Mouse (Mus musculus) urinary bladder, postnatal 25 days (tissue): ENCODE data around the gene Cmtm2b.
A peak's percentile ranks its signal among the peaks of the same experiment; 100 is the strongest.
"Not testable (repeated sequence)": the region's sequence is repeated elsewhere in the genome, so short reads cannot be mapped to it uniquely, and the experiment has no call there.

Experiments
- DNase-seq: peaks from one replicate; pipeline ENCODE4 v3.0.0; 2022; ENCODE audit warnings: low spot score

The Cmtm2b gene

DNA sequence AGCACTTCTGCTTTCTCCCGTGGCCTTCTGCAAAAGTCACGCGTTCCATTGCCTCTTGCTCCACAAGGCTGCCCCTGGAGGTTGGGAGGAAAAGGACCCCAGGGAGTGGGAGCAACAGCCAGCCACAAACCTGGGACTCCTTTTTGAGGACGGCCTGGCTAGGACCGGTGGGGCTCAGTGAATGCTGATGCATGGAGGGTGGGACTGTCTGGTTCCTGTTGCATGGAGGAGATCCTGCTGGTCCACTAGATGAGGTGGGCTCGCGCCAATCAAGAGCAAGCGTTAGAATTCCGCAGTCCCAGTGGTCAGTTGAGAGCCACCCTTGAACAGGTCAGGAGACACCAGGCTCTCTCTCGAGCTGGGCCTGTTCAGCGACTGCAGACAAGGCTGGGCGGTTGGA is at the start of gene Cmtm2b:
Gene Cmtm2b (plus strand): TSS at position 301 of the 400 bp plus-strand sequence.
- not testable (repeated sequence) for DNase-seq

GRCm38 (mm10) chr8:104293081-104293480 is 28.9 kb upstream of the Cmtm2b start, which contains the start of gene Cmtm2a:
Cmtm2a (minus strand) TSS chr8:104293181.
- DNase-seq, result not testable (repeated sequence)

DNA sequence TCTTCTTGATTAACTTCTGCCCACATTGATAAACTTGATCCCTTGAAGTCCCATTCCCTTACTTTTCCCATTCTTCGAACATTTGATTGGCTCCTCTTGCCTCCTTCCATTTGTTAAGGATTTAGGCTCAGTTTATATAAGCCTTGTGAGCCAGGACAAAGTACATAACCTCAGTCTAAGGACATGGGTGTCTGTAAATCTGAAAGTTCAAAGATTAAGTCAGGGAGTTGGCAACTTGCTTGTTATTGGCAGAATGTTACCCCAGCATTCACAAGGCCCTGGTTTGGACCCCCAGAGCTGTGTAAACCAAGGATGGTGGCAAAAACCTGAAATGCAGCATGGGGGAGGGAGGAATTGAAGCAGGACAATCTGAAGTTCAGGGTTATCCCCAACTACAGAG is 27.6 kb upstream of the Cmtm2b start:
- no peak for DNase-seq

DNA sequence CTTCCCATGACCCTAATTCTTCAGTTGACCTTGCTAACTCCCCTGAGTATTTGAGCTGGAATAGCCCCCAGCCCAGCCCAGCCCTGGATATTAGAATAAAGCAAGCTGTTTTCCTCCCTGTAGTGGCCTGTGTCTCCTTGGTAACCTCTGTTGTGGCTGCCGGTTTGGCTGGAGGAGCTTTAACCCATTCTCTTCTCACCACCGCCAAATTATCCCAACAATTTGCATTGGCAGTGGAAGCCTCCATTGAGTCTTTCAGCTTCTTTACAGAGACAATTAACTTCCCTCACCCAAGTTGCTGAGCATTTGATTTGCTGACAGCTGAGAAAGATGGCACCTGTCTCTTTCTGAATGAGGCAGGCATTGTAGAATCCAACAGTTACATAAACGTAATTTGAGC is 20.5 kb upstream of the Cmtm2b start:
- DNase-seq, result not testable (repeated sequence)

- DNase-seq, result not testable (repeated sequence)
Measured at GRCm38 (mm10) chr8:104302536-104302935, 19.5 kb upstream of the Cmtm2b start.

DNA sequence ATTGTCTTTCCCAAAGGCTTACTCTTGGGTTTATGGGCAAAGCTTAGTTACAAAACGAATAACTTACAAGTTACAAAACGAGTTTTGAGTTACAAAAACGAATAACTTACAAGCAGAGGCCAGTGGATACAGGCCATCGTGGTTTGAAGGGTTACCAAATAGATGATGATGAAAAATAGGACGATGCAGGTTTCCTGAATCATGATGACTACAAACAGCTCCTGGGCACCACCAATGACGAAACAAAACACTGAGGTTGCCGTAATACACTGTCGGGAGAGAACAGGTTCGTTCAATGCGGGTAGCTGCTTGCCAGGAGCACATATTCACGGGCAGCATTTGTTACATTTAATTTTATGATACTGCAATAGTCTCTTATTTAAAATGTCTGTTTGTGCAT is 17.1 kb upstream of the Cmtm2b start:
- no peak for DNase-seq

- DNase-seq, result not testable (repeated sequence)
Measured at GRCm38 (mm10) chr8:104308341-104308740, 13.7 kb upstream of the Cmtm2b start.

GRCm38 (mm10) chr8:104309441-104310155 is 12.4 kb upstream of the Cmtm2b start, which contains the start of the genes Gm45711 and Cmtm1:
Gm45711 (minus strand) TSS chr8:104310081.
Cmtm1 (minus strand) TSS chr8:104310145.
- DNase-seq, result not testable (repeated sequence)

GRCm38 (mm10) chr8:104312023-104312422 is 10.0 kb upstream of the Cmtm2b start:
- not testable (repeated sequence) for DNase-seq

DNA sequence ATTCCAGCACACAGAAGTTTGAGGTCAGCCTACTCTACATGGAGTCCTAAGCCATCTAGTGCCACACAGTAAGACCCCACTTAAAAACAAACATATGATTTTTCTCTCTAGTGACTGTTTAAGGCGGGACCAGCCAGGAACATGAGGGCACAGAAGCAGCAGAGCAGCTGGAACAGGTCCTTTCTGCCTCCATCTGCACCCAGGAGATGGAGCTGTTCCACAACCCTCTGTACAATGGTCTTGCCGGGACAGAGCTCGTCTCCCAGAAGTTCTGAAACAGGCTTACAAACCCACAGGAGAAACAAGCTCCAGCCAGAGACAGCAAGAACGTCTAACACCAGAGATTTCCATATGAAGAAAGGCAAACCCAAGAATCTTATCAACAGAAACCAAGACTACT is 8.7 kb upstream of the Cmtm2b start:
- no peak for DNase-seq

DNA sequence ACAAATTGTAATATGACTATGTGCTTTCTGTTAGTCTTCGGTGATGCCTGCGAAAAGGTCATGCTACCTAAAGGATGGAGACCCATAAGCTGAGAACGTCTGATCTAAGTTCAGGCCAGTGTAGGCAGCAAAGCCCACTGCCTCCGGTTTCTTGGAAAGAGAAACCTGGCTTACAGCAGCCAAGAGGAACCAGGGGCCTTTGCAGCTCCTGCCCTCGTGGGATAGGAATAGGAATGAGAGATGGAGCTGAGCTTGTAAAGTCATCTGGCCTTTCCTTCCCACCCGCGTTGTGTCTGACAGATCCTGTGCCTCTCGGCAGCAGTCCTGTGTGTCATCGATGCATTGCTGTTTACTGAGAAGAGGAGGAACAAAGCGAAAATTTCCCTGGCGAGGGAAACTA is 763 bp upstream of the Cmtm2b start, which contains the start of gene Gm11020:
Gene Gm11020 (plus strand): TSS at position 301 of the 400 bp plus-strand sequence.
- not testable (repeated sequence) for DNase-seq

GRCm38 (mm10) chr8:104332665-104333631 is 10.9 kb downstream of the Cmtm2b start:
- DNase-seq, result no peak

GRCm38 (mm10) chr8:104333786-104334185 is 11.8 kb downstream of the Cmtm2b start:
- no peak for DNase-seq

- DNase-seq, result no peak
Measured at GRCm38 (mm10) chr8:104334196-104334595, 12.2 kb downstream of the Cmtm2b start.

GRCm38 (mm10) chr8:104336806-104337205 is 14.8 kb downstream of the Cmtm2b start:
- DNase-seq, result no peak

- no peak for DNase-seq
Measured at GRCm38 (mm10) chr8:104337890-104338289, 15.9 kb downstream of the Cmtm2b start.

GRCm38 (mm10) chr8:104339229-104339982 is 17.4 kb downstream of the Cmtm2b start, which contains the start of gene Cmtm3:
Cmtm3 (plus strand) TSS chr8:104339410.
- DNase-seq, result no peak

- no peak for DNase-seq
Measured at GRCm38 (mm10) chr8:104339983-104340232, 17.9 kb downstream of the Cmtm2b start.

DNA sequence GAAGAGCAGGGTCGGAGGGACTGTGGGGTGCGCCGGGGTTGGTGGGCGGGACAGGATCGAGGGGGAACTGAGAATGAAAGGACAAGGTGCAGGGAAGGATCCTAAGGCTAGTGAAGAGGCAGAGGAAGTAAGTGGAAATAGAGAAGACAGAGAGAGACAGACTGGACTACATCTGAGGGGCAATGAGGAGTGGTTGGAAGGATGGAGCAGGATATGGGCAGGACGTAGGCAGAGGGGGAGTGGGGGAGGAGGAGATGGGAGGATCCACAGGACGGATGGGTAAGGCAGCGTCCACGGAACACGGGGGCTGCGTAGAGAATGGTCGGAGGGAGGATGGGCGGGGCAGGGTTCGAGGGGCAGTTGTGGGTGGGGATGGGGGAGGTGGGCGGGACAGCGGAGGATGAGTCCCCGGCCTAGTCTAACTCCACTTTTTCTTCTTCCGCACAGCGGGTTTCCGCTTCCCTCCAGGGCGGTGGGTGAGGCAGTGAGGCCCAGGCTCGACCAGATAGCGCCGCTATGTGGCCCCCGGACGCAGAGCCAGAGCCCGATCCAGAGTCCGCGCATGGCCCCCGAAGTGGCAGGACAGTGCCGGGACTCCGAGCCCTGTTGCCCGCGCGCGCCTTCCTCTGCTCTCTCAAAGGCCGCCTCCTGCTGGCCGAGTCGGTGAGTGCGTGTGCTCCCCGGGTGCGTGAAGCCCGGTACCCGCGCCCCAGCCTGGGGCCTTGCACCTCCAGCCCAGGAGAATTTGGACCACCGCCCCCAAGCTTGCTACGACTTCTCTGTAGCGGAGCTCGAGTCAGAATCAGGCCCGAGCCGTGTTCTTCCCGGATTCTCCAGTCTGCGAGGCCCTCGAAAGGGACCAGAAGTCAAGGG is 18.4 kb downstream of the Cmtm2b start:
- DNase-seq, result peak; percentile 70

DNA sequence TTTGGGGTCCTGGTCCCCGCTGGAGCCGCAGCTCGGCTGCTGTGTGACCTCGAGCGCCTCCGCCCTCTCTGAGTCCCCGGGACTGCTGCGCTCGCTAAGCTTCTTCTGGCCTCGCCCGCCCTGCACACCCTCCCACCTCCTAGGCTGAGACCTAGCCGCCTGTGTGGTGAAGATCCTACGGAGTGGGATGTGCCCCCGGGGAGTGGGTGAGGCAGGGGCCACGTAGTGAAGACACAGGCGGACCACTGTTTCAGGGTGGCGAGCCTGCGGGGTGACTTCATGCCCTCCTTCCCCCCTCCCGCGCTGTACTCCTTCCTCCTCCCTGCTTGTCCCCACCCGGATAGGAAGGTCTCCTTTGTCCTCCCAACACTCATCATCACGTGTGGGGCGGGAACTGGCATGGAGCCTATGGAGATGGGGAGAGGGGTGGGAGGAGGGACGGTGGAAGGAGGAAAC is 19.1 kb downstream of the Cmtm2b start:
- peak; percentile 56 for DNase-seq

- DNase-seq, result no peak
Measured at GRCm38 (mm10) chr8:104341678-104342077, 19.6 kb downstream of the Cmtm2b start.
